Mouse (Mus musculus) hindbrain, embryonic 11.5 days (tissue): ENCODE data around the gene Zfp292. TPM values are rescaled to one million over a fixed set of nuclear protein-coding genes. Genes with fewer than 3 reads are reported as not detected.

ENCODE experiments used
- ATAC-seq: fragments of 200-750 bp; cut with Nextera tagmentation; 2 replicates; pipeline ENCODE4 v1.8.0; 2017; ENCODE audit warnings: mild to moderate bottlenecking, moderate TSS enrichment, moderate library complexity; ENCODE audit not compliant: low FRiP score
- DNase-seq: peaks from one replicate; pipeline ENCODE4 v3.0.0-alpha.2; 2015; ENCODE audit warnings: low spot score
- H3K27ac ChIP-seq: fragments of 300-500 bp; sonication (generic); 2 replicates; pipeline ENCODE4 v1.5.1; 2014; ENCODE audit warnings: mild to moderate bottlenecking, low read depth, low read length
- H3K27me3 ChIP-seq: fragments of 300-500 bp; sonication (generic); 2 replicates; pipeline ENCODE4 v1.6.1; 2014; ENCODE audit warnings: mild to moderate bottlenecking, low read length, moderate library complexity, mixed read lengths; ENCODE audit not compliant: control insufficient read depth, insufficient read depth
- H3K36me3 ChIP-seq: fragments of 300-500 bp; sonication (generic); 2 replicates; pipeline ENCODE4 v1.6.1; 2014; ENCODE audit warnings: mild to moderate bottlenecking, low read length, moderate library complexity, mixed read lengths; ENCODE audit not compliant: control insufficient read depth, insufficient read depth
- H3K4me1 ChIP-seq: fragments of 300-500 bp; sonication (generic); replicated peaks from 2 replicates; pipeline ENCODE4 v1.6.1; 2014; ENCODE audit warnings: low read length, mixed read lengths; ENCODE audit not compliant: control insufficient read depth, insufficient read depth
- H3K4me2 ChIP-seq: fragments of 300-500 bp; sonication (generic); replicated peaks from 2 replicates; pipeline ENCODE4 v1.6.1; 2014; ENCODE audit warnings: mild to moderate bottlenecking, low read depth, low read length
- H3K4me3 ChIP-seq: fragments of 300-500 bp; sonication (generic); 2 replicates; pipeline ENCODE4 v1.5.1; 2014; ENCODE audit warnings: low read depth, low read length
- H3K9ac ChIP-seq: fragments of 300-500 bp; sonication (generic); 2 replicates; pipeline ENCODE4 v1.6.1; 2014; ENCODE audit warnings: low read depth, low read length
- H3K9me3 ChIP-seq: fragments of 300-500 bp; sonication (generic); 2 replicates; pipeline ENCODE4 v1.6.1; 2016; ENCODE audit warnings: low read length; ENCODE audit not compliant: control insufficient read depth
- WGBS: fragments of 180-500 bp; shearing (Covaris S2); extraction: QIAGEN DNeasy Blood & Tissue Kit; methylation state at CpG from one replicate; pipeline ENCODE4 v1.1.7; 2014; 5-methylcytosine and 5-hydroxymethylcytosine counted together
- polyA plus RNA-seq: library from polyadenylated mRNA; unstranded; fragments of >200 nt; fragmentation: Nextera tagmentation; extraction: Ambion mirVana; gene quantifications from 2 replicates; pipeline ENCODE4 v1.2.1, GENCODE M21; 2014

The Zfp292 gene
- polyA plus RNA-seq, 1 experiment from 2014 or later, result 42.4 TPM

DNA sequence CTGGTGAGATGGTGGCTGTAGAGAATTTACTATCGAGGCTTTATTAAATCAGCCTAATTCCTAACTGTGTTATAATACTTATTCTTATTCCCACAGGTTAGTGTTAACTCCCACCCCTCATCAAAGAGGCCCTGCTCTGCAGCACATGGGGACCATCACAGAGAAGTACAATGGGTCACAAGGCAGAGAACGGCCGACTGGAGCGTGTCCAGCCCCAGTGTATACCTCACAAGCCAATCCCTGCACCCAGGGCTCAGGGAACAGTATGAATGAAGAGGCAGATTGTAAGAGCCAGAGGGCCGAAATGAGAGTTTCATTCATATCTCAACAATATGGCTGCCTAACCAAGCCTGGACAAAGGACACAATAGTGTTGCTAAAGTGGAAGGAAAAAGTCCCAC is 86.5 kb downstream of the Zfp292 start:
- ATAC-seq (no peak), DNase-seq (no peak)
- no peaks in the 10 kb centered on the region for H3K4me1 ChIP-seq
- no peaks in the 10 kb centered on the region for H3K9me3 ChIP-seq
- H3K9ac ChIP-seq, result no peak overlapping the region
- no peak overlapping the region for H3K4me2 ChIP-seq
- H3K27me3 ChIP-seq, result no peaks in the 10 kb centered on the region
- no peak overlapping the region for H3K27ac ChIP-seq
- H3K36me3 ChIP-seq, result no peaks in the 10 kb centered on the region
- 89% methylated on average over 5 of the region's 5 CpGs for WGBS
- H3K4me3 ChIP-seq, result no peak overlapping the region

DNA sequence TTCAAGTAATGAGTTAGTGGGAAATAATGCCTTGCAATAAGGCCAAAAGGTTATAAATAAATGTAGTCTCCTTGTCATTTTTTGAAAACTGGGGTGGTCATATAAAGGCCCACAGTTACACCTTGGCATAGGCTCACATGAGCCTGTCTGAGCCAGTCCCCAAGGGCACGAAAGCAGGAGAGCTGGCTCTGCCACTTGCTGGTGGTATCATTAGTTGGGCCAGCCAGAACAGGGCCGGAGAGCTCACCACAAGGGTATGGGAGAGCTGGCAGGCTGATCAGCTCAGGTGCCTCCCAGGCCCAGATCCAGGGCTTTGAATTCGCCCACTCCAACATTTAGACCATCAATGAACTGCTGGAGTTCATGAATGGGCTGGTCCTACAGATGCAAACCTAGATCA is 96.3 kb downstream of the Zfp292 start:
- no peak overlapping the region for H3K9ac ChIP-seq
- no peaks in the 10 kb centered on the region for H3K27me3 ChIP-seq
- ATAC-seq, result no peak
- 87% methylated on average over 3 of the region's 3 CpGs for WGBS
- H3K4me3 ChIP-seq, result no peak overlapping the region
- no peak overlapping the region for H3K27ac ChIP-seq
- no peak for DNase-seq
- H3K4me2 ChIP-seq, result no peak overlapping the region
- H3K36me3 ChIP-seq, result no peaks in the 10 kb centered on the region
- H3K9me3 ChIP-seq, result no peaks in the 10 kb centered on the region
- no peaks in the 10 kb centered on the region for H3K4me1 ChIP-seq

DNA sequence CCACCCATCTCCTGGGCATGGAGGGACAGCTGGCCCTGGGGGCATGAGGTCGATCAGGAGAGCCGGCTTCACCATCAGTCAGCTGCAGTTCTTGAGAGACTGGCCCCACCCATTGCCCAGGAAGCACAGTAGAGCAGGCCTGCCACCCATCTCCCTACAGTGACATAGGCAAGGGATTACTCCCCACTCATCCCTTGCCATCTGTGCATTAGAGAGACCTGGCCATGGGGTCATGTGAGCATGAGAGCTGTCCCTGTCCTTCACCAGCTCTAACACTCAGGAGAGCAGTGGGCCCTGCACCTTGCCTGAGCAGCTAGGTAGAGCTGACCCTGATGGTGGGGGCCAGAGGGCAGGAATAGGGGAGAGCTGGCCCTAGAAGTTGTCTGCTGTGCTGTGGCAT is 97.1 kb downstream of the Zfp292 start:
- Histone ChIP-seq H3K4me2 (no peak overlapping the region), H3K4me1 (no peaks in the 10 kb centered on the region), H3K4me3 (no peak overlapping the region), H3K27me3 (no peaks in the 10 kb centered on the region), H3K9ac (no peak overlapping the region), H3K9me3 (no peaks in the 10 kb centered on the region), H3K36me3 (no peaks in the 10 kb centered on the region), H3K27ac (no peak overlapping the region)
- DNase-seq (no peak), ATAC-seq (no peak; the same call in 1 of the 2 replicates)
- 76% methylated on average over 2 of the region's 2 CpGs for WGBS

DNA sequence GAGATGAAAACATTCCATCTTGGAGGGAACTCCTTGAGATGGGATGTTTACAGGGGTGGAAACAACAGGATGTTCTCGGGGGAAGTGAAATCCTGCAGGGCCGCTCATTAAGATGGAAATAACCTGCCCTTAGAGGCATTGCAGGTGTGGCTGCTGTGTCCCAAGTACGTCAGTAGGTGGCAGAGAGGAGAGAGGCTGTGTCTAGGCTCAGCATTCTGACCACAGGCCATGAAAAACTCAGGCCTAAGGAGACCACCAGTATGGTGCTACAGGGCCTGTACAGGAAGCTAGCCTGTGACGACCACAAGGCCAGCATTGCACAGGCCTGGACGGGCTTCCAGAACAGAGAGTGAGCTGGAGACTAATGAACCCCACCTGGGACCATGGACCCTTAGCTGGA is 97.9 kb downstream of the Zfp292 start:
- H3K36me3 ChIP-seq, result no peaks in the 10 kb centered on the region
- no peaks in the 10 kb centered on the region for H3K4me1 ChIP-seq
- no peak overlapping the region for H3K4me3 ChIP-seq
- H3K4me2 ChIP-seq, result no peak overlapping the region
- no peak overlapping the region for H3K9ac ChIP-seq
- H3K27me3 ChIP-seq, result no peaks in the 10 kb centered on the region
- 56% methylated on average over 5 of the region's 5 CpGs for WGBS
- DNase-seq (no peak), ATAC-seq (no peak)
- no peaks in the 10 kb centered on the region for H3K9me3 ChIP-seq
- no peak overlapping the region for H3K27ac ChIP-seq

DNA sequence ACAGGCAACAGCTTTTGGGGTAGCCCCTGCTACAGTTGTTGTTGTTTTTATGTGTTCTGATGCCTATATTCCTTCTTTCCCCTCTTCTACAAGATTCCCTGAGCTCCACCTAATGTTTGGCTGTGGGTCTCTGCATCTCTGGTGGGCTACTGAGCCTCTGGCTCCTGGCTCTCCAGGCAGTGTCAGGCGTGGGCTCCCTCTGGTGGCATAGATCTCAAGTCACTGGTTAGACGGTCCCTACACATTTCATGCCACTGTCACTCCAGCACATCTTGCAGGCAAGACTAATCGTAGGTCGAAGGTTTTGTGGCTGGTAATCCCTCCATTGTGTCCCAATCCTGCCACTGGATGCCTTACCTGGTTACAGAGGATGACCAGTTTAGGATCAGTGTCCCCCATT is 100.0 kb downstream of the Zfp292 start:
- DNase-seq (peak; percentile 24), ATAC-seq (no peak)
- H3K27me3 ChIP-seq, result no peaks in the 10 kb centered on the region
- H3K36me3 ChIP-seq, result no peaks in the 10 kb centered on the region
- H3K4me2 ChIP-seq, result no peak overlapping the region
- H3K27ac ChIP-seq, result no peak overlapping the region
- no peak overlapping the region for H3K9ac ChIP-seq
- no peaks in the 10 kb centered on the region for H3K4me1 ChIP-seq
- WGBS, result 40% methylated on average over 4 of the region's 4 CpGs
- no peak overlapping the region for H3K4me3 ChIP-seq
- H3K9me3 ChIP-seq, result no peaks in the 10 kb centered on the region

DNA sequence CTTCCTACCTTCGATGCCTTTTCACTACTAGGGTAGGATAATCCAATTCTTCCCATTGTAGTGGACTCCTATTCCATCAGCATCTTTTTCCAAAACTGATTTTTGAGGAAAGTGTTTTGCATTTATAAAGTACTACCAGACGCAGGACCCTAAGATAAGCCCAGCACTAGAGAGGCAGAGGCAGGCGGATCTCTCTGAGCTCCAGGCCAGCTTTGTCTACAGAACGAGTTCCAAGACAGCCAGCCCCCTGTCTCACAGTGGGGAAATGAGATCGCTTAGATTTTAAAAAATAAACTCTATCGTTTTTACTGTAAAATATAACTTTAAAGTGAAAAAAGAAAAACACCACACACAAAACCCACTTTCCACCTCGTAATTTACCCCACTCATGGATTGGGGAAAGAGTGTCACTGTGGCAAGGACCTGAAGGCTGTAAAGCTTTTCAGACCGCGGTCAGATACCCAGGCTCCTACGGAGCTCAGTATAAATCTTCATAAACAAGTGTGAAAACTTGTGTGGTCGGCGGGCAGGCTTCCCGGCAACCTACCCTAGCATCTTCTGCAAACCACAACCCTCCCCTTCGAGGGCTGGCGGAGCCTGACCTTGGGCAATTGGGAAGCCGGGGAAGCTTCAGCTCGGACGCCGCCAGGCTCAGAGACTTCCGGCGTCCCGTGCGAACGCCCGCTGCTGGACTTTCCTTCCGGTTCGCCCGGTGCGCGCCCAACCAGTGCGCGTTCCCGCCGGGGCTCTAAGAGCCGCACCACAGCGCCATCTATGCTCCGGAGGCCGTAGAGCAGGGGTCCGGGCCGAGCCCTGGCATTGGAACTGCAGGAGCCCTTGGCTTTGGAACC is 104.9 kb downstream of the Zfp292 start, which contains the start of gene Smim8:
Gene Smim8 (minus strand): TSS at position 747 of the 851 bp plus-strand sequence.
- Histone ChIP-seq H3K4me1 (no peaks in the 10 kb centered on the region), H3K9ac (peak within 1 kb of the TSS; percentile 53), H3K27me3 (no peaks in the 10 kb centered on the region), H3K36me3 (no peaks in the 10 kb centered on the region), H3K9me3 (no peaks in the 10 kb centered on the region), H3K4me2 (peak within 1 kb of the TSS; percentile 41), H3K27ac (0 out of 2 replicates have a peak within 1 kb of the TSS, but pooled peaks have one; percentile 47), H3K4me3 (peak within 1 kb of the TSS; percentile 49)
- 6% methylated on average over 40 of the region's 40 CpGs for WGBS
- peak; percentile 98 for DNase-seq
- ATAC-seq, result peak; percentile 96

DNA sequence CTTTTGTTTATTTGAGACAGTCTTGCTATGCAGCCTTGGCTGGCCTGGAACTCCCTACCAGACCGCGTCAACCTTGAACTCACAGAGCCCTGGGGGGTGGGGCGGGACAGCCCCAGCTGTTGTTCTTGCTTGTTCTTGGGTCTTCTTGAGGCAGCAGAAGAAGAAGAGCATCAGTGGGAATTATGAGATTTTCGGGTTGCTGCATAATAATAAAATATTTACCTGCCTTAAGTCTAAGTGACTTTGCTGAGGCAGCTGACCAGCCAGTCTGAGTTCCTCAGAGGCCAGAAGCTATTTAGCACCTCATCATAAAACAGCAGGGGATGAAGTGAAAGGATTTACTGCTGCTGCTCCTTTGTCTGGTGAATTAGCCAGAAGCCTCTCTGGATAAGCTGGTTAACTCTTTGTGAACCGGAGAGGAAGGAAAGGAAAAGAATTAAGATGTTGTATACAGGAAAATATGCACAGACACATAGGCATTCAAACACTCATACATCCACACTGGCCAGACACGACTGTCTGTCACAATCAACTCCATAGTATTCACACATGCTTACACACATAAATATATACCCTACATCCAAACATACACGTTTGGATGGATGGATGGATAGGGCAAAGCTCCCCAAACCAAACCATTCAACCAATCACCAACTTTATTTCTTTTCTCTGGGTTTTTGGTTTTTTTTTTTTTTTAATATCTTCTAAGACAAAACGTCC is 110.9 kb downstream of the Zfp292 start:
- H3K27ac ChIP-seq, result no peak overlapping the region
- WGBS, result 18% methylated on average over 8 of the region's 8 CpGs
- H3K27me3 ChIP-seq, result no peaks in the 10 kb centered on the region
- no peaks in the 10 kb centered on the region for H3K4me1 ChIP-seq
- DNase-seq, result peak; percentile 21
- H3K36me3 ChIP-seq, result no peaks in the 10 kb centered on the region
- H3K9ac ChIP-seq, result no peak overlapping the region
- H3K9me3 ChIP-seq, result no peaks in the 10 kb centered on the region
- ATAC-seq, result peak; percentile 56; the same call in 1 of the 2 replicates
- H3K4me3 ChIP-seq, result no peak overlapping the region
- no peak overlapping the region for H3K4me2 ChIP-seq

DNA sequence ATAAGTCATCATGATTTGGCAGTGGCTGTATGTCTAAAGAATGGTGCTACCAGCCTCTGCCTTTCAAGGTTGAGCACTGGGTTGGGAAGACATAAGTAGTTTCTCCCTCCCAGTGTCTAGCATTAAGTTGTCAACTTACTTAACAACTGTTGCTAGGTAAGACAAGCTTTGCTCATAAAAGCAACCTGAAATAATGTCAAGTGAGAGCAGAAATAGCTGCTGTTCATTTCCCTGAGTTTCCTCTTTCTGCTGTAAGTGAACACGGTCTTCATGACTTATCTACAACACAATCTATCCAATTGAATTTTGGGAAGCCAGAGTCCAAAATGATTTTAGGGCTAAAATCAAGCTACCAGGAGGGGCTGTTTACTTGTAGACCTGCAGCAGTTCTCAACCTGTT is 126.6 kb downstream of the Zfp292 start, which contains the start of gene Gm136:
Gene Gm136 (minus strand): TSS at position 101 of the 400 bp plus-strand sequence.
- no peaks in the 10 kb centered on the region for H3K9me3 ChIP-seq
- ATAC-seq (no peak), DNase-seq (no peak)
- H3K27me3 ChIP-seq, result no peaks in the 10 kb centered on the region
- H3K4me3 ChIP-seq, result no peak within 1 kb of the TSS
- H3K4me2 ChIP-seq, result no peak within 1 kb of the TSS
- no peak within 1 kb of the TSS for H3K27ac ChIP-seq
- WGBS, result 95% methylated on average over 1 of the region's 1 CpGs
- no peak within 1 kb of the TSS for H3K9ac ChIP-seq
- no peaks in the 10 kb centered on the region for H3K4me1 ChIP-seq
- H3K36me3 ChIP-seq, result no peaks in the 10 kb centered on the region
